Mouse (Mus musculus) kidney, postnatal 4 days (tissue): ENCODE results near the gene Lrrc8d.

Experiments
- DNase-seq, 2 experiments: peaks; one replicate each; pipeline ENCODE4 v3.0.0; 2021; ENCODE audit warnings: mixed read lengths in 2 of 2

Lrrc8d gene

DNA sequence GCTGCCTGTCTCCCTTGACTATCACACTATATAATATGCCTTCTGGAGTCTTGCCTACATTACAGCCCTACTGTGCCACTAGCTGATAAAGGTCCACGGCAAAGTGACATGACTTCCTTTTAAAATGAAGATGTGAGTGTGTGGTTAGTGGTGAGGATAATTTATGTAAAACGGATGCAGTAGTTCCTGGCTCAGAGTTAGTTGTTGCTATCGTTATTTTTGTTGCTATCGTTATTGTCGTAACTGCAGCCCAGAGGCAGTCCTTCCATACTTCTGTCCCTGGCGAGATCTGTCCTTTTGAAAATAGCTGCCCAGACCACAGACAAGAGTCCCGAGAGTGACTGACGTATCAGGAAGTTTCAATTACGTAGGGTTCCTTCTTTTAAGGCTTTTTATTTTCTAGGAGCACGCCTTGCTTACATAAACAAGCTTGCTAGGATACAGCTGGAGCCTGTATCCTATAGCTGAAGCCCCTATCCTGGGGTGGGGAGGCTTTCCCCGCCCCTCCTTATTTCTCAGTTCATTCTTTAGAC is 18.4 kb downstream of the Lrrc8d start:
- DNase-seq: peak in 1 of 2 experiments; percentile 26

GRCm38 (mm10) chr5:105721267-105721666 is 21.5 kb downstream of the Lrrc8d start:
- DNase-seq: no peak

DNA sequence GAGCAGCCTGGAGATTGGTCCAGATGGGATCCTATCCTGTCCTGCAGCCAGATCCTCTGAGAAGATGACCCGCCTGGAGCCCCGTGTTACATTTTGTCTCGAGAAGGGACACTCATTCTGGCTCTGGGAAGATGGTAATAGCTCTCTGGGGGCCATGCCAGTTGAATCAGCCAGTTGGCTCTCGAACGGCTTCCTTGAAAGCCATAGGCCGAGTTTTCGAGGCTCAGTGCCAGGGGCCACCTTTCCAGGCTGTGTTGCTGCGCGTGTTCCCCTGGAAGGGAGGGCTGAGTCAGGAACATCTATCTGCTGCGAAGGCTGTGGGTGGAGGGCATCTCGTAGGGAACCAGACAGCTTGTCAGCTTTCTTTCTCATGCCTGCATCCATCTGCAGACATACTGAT is 23.0 kb downstream of the Lrrc8d start:
- DNase-seq: no peak

DNA sequence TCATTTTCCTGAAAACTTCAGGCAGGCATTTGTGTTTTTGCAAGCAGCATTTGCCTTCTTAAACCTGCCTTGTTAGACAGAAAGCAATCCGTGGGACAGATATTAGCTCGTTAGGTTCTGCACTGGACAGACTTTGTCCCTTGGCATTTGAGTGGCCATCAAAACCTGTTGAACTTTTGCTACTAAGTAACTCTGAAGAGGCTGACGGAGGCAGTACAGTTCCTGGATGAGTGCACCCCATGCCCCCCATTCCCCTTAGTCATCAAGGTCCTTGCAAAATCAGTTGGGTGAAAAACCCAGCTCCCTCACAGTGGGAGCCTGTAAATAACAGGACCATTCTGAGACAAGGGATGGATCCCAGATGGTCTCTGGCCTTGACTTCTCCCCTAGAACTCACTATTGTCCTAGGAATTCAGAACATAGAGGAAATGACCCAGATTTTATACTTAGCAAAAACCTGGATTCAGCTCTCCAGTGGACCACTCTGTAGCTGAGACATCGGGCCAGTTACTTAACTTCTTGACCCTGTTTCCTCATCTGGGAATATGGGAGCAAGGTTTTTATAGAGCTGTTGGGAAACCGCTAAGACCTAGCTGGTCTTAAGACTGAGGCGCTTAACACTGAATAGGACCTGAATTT is 30.5 kb downstream of the Lrrc8d start:
- DNase-seq: peak in 1 of 2 experiments; percentile 48

DNA sequence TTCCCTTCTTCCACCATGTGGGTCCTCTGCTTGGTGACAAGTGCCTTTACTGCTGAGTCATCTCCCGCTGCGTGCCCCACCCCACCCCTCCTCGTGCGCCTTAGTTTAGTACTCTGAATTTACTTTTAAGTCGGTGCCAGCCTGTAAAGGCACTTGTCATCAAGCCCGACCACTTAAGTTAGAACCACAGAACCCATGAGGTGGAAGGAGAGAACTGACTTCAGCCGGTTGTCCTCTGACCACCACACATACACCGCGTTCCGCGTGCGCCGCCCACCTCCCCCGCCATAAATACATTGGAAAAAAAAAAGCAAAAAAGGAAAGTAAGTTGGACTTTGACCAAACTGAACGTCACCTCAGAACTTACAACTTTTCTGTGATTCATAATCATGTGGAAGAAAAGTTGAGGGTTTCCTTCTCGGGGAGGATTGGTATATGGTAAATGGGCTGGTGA is 31.4 kb downstream of the Lrrc8d start:
- no peak for DNase-seq

- DNase-seq: peak; percentile 72 to 84
Observed at GRCm38 (mm10) chr5:105731627-105732432, 32.1 kb downstream of the Lrrc8d start.

- DNase-seq: peak in 1 of 2 experiments; percentile 31
Observed at GRCm38 (mm10) chr5:105732433-105732891, 32.7 kb downstream of the Lrrc8d start.

- DNase-seq: no peak
Observed at GRCm38 (mm10) chr5:105733226-105733625, 33.5 kb downstream of the Lrrc8d start.

DNA sequence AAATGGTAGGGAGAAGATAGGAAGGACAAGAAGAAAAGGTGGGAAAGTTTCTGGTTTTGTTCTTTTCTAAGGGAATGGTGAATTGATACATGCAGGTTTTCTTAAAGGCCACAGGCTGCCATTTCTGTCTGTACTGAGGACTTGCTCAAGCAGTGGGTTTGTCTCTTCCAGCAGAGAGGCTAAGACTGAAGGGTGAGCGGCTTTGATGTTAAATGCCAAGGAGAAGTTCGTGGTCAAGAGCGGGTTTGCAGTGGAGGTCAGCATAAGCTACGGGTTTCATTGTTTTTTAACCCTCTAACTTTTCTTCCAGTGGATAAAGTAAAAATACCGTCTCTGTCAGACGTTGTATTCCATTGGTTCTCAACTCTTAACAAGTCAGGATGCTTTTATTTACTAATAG is 36.6 kb downstream of the Lrrc8d start:
- no peak for DNase-seq

DNA sequence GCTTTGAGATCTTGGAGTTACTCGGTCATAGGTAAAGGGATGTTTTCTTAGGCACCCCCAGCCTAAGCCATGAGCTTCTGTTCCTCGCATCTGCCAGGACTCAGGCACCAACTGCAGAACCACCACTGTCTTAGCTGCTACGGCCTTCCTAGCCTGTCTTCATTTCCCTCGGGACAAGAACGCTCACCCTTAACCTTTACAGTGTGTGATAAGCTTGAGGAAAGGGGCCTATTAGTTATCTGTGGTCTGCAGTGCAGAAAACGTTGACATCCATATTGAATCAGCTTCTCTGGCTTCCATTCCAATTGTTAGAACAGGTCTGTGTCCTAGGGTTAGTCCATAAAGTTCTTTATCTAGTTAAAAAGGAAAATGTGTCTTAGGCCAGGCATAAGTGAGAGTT is 37.4 kb downstream of the Lrrc8d start:
- DNase-seq: no peak

GRCm38 (mm10) chr5:105740437-105740836 is 40.7 kb downstream of the Lrrc8d start:
- no peak for DNase-seq

GRCm38 (mm10) chr5:105742641-105743040 is 42.9 kb downstream of the Lrrc8d start:
- DNase-seq: no peak

- peak in 1 of 2 experiments; percentile 44 for DNase-seq
Observed at GRCm38 (mm10) chr5:105745324-105745723, 45.6 kb downstream of the Lrrc8d start.

DNA sequence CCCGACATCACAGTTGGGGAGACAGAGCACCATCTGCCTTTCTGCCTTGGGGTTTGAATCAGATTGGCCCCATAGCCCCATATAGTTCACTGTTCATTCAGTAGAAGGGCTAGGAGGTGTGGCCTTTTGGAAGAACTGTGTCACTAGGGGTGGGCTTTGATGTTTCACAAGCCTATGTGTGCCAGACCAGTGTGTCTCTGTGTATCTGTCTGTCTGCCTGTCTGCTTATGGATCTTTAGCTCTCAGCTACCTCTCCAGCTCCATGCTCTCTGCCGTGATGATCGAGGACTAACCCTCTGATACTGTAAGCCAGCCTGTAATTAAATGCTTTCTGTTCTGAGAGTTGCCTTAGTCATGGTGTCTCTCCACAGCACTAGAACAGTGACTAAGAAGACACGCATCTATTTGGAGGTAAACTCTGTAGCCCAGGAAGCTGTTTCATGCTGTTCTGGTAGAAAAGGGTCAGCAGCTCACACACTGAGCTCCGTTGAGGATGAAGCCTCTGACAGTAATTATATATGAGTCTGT is 46.2 kb downstream of the Lrrc8d start:
- DNase-seq: no peak

DNA sequence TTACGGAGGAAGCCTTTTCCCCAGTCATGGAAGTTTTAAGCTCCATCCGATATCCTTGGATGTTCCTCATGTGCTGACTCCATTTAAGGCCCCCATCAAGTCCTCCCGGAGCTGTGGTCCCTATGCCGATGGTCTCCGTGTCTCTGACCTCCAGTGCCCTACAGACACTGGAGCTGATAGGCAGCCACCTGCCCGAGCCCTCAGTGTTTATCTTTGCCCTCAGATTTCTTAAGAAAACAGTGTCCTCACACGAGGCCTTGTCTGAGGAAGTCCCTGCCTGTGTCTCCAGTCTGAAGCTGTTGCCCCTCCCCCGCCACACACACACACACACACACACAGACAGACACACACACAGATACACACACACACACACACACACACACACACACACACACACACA is 55.0 kb downstream of the Lrrc8d start:
- no peak for DNase-seq

- DNase-seq: no peak
Observed at GRCm38 (mm10) chr5:105755491-105755890, 55.7 kb downstream of the Lrrc8d start.

- DNase-seq: peak in 1 of 2 experiments; percentile 57
Observed at GRCm38 (mm10) chr5:105757978-105758377, 58.2 kb downstream of the Lrrc8d start.

DNA sequence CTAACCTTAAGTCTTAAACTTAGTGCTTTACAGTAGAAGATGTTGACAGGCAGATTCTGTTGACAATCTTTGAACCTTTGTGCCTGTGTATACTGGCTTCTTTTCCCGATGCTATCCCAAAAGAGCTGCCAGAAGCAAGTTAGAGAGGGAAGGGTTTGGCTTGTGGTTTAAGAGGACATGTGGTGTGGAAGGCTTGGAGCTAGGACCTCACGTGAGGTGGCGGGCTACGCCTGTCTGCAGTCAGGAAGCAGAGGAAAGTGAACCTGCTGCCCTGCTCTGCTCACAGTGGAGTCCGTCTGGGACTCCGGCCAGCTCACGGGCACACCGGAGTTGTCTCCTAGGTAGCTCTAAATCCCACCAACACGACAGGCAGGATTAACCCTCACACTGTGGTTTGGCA is 59.1 kb downstream of the Lrrc8d start:
- DNase-seq: peak in 1 of 2 experiments; percentile 57

- no peak for DNase-seq
Observed at GRCm38 (mm10) chr5:105761848-105762482, 62.2 kb downstream of the Lrrc8d start.

DNA sequence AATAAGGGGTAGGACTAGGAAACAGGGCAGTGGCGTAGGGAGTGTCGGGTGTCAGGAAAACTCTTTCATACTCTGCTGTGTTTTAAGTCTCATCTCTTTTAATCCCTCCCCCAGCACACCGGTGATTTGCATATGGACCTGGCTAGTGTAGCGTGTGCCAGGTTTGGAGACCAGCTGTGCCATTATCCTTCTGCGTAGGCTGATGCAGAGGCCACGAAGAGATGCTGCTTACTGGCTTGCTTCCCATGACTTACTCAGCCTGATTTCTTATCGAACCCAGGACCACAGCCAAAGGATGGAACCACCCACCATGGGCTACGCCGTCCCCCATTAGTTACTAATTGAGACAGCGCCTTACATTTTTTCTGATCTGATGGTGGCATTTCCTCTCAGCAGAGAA is 64.6 kb downstream of the Lrrc8d start:
- no peak for DNase-seq

- DNase-seq: no peak
Observed at GRCm38 (mm10) chr5:105765386-105765785, 65.6 kb downstream of the Lrrc8d start.

DNA sequence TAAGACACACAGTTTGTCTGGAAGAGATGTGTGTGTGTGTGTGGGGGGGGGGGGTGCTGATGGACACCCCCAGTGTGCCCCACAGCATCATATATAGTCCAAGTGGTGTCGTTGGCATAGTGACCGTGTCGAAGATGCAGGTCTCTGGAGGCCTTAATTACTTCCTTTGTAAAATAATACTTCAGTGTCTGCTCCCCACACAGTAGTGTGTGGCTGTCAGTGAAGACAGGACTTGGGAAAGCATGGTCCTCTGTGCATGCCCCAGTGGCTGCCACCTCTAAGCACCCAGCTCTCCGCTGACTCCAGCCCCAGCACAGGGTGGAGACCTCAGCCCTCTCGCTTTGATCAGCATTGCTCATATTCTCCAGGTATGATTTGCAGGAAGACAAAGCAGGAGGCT is 76.6 kb downstream of the Lrrc8d start:
- no peak for DNase-seq

GRCm38 (mm10) chr5:105776978-105777593 is 77.3 kb downstream of the Lrrc8d start:
- DNase-seq: peak in 1 of 2 experiments; percentile 53
